Mouse (Mus musculus) intestine, embryonic 15.5 days (tissue): ENCODE results near the gene Gm49394. TPM values are rescaled to one million over a fixed set of nuclear protein-coding genes. Genes with fewer than 3 reads are reported as not detected.
A peak's percentile ranks its signal among the peaks of the same experiment; 100 is the strongest.

Experiments
- ATAC-seq: fragments of 200-750 bp; cut with Nextera tagmentation; 2 replicates; pipeline ENCODE4 v1.8.0; 2017; ENCODE audit warnings: moderate TSS enrichment, moderate library complexity
- H3K27ac ChIP-seq: fragments of 300-500 bp; sonication (generic); 2 replicates; pipeline ENCODE4 v1.5.1; 2015; ENCODE audit warnings: mild to moderate bottlenecking, inconsistent platforms
- H3K27me3 ChIP-seq: fragments of 300-500 bp; sonication (generic); replicated peaks from 2 replicates; pipeline ENCODE4 v1.6.1; 2015; ENCODE audit warnings: inconsistent platforms
- H3K36me3 ChIP-seq: fragments of 300-500 bp; sonication (generic); 2 replicates; pipeline ENCODE4 v1.6.1; 2015; ENCODE audit warnings: inconsistent platforms
- H3K4me1 ChIP-seq: fragments of 300-500 bp; sonication (generic); replicated peaks from 2 replicates; pipeline ENCODE4 v1.6.1; 2015; ENCODE audit warnings: inconsistent platforms
- H3K4me2 ChIP-seq: fragments of 300-500 bp; sonication (generic); replicated peaks from 2 replicates; pipeline ENCODE4 v1.6.1; 2015; ENCODE audit warnings: mild to moderate bottlenecking, inconsistent platforms
- H3K4me3 ChIP-seq: fragments of 300-500 bp; sonication (generic); replicated peaks from 2 replicates; pipeline ENCODE4 v1.5.1; 2015; ENCODE audit warnings: inconsistent platforms
- H3K9ac ChIP-seq: fragments of 300-500 bp; sonication (generic); 2 replicates; pipeline ENCODE4 v1.6.1; 2015; ENCODE audit warnings: inconsistent platforms
- H3K9me3 ChIP-seq: fragments of 300-500 bp; sonication (generic); 2 replicates; pipeline ENCODE4 v1.6.1; 2016; ENCODE audit warnings: inconsistent platforms
- WGBS: fragments of 180-500 bp; shearing (Covaris S2); methylation state at CpG from one replicate; pipeline ENCODE4 v1.1.7; 2015; 5-methylcytosine and 5-hydroxymethylcytosine counted together
- polyA plus RNA-seq: library from polyadenylated mRNA; unstranded; fragments of >200 nt; fragmentation: Nextera tagmentation; extraction: Ambion mirVana; gene quantifications from 2 replicates; pipeline ENCODE4 v1.2.1, GENCODE M21; 2015

The Gm49394 gene
- 1.0 and 1.4 TPM in 2 replicates for polyA plus RNA-seq

DNA sequence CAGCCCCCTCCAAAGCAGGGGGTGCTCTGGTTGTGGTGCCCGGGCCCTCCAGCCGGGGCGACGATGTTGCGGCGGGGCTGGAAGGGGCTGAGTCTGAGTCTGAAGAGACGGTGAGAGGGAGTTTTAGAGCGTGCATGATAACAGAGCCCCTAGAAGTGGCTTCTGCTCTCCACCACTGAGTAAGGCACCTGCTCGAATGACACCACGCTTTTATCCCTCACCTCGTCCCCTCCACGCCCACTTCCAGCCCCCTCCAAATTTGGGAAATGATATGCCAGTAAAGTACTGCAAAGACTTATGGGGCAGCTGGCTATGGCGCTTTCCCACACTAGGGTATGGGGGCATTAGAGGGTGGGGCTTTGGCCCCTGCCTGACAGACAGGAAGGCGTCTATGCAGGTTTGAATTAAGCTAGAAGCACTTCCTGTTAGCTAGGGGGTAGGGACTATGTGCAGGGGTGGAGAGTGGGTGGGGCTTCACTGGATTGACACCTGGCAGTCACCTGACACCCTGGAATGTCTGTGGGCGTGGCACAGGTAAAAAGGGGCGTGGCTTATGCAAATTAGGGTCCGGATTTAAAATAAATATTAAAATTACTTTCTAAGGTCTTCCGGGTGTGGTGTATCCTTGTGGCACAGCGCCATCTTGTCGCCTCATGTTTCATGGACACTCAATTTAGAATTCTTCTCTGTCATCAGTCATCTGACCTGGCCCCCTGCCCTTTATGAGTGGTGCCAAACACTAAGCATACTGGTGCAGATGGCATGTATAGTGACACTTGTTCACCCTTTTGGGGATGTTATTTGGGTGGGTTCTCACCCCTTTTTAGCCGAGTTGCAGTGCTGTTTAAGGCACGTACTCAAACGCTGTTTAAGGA is at the start of gene Gm49394:
TSS of gene Gm49394 (minus strand) at position 192 of the 875 bp plus-strand sequence.
- H3K9me3 ChIP-seq: 0 out of 2 replicates have a peak, but pooled peaks cover 7% of the 10 kb centered on the region
- no peak within 1 kb of the TSS for H3K4me3 ChIP-seq
- no peaks in the 10 kb centered on the region for H3K4me1 ChIP-seq
- peak; percentile 80 for ATAC-seq
- no peak within 1 kb of the TSS for H3K9ac ChIP-seq
- peaks cover 4% of the 10 kb centered on the region; the same call in 1 of the 2 replicates for H3K36me3 ChIP-seq
- H3K27me3 ChIP-seq: peaks cover 17% of the 10 kb centered on the region
- no peak within 1 kb of the TSS for H3K4me2 ChIP-seq
- 82% methylated on average over 23 of the region's 23 CpGs for WGBS
- no peak within 1 kb of the TSS for H3K27ac ChIP-seq

DNA sequence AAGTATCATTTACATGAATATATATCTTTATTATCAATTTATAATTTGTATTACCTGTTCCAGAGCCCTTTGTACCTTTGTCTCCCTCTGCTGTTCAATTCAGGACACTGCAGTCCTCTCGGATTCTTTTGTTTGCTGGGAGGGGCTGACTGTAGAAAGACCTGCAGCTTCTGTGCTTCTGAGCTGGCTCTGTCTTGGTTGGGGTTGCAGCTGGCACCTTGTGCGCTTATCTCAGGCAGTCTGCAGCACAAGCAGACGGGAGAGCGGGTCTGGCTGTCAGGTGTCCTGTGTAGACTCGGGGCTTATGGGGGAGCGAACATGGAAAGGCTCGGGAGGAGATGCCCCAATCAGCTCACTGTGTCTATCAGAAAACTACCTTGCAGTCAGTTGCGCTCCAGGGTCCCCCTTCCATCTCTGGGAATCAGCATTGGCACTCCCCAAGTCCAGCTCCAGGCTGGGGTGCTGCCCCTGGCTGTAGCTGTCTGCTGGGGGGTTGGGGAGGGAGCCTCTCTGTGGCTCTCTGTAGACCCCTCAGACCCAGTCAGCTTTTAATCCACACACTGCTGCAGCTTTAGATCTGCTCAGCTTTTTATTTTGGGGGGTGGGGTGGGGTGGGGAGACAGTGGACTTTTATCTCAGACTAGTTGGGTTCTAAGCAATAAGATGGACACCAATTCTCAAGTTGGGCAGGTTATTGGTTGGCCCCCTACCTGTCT is 45.2 kb upstream of the Gm49394 start:
- no peaks in the 10 kb centered on the region for H3K9me3 ChIP-seq
- no peak overlapping the region for H3K4me3 ChIP-seq
- peak overlapping the region; percentile 54 for H3K4me2 ChIP-seq
- no peak for ATAC-seq
- 16% methylated on average over 8 of the region's 8 CpGs for WGBS
- H3K27ac ChIP-seq: no peak overlapping the region
- H3K4me1 ChIP-seq: 0 out of 2 replicates have a peak, but pooled peaks cover 3% of the 10 kb centered on the region
- no peak overlapping the region for H3K9ac ChIP-seq
- no peaks in the 10 kb centered on the region for H3K27me3 ChIP-seq
- no peaks in the 10 kb centered on the region for H3K36me3 ChIP-seq

DNA sequence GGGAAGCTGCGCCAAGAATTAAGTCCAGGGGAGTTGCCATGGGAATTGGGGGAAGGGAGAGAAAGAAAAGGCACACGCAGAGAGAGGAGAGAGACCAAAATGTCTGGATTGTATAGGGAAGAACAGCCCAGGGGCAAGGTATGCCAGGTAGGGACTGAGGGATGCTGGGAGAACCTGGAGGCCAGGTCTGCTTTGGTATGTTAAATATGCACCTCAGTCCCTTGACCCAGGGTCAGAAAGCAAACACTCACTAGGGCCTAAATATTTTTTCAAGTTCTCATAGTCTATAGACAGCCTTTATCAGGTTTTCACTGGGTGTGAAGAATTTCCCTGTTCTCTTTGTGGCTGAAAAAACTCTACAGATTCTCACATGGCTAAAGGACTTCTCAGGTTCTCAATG is 37.1 kb upstream of the Gm49394 start:
- H3K27me3 ChIP-seq: no peaks in the 10 kb centered on the region
- H3K4me1 ChIP-seq: no peaks in the 10 kb centered on the region
- no peak for ATAC-seq
- no peak overlapping the region for H3K27ac ChIP-seq
- no peak overlapping the region for H3K9ac ChIP-seq
- WGBS: 73% methylated on average over 2 of the region's 2 CpGs
- H3K36me3 ChIP-seq: no peaks in the 10 kb centered on the region
- H3K4me2 ChIP-seq: no peak overlapping the region
- H3K9me3 ChIP-seq: no peaks in the 10 kb centered on the region
- no peak overlapping the region for H3K4me3 ChIP-seq

DNA sequence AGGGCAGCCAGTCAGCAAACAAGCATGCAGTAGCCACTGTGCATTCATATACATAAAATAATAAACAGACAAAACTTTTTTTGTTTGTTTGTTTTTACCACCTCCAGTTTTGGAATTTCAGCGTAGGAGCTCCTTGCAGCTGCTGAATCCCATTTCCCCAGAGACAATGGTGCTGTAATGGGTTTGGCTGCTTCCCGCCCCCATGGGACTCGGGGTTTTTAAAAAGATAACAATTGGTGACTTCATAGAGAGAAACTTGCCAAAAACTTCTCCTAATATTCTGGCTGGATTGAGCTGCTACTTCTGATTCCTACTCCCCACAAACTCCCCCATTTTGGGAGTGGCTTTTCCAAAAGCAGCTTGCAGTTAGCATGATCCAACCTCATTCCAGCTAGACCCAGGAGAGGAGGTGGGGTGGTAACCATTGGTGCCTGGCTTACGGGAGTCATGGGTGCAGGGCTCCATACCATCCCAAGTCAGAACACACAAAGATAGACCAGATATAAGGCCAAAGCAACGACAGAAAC is 29.7 kb upstream of the Gm49394 start:
- no peak overlapping the region for H3K4me3 ChIP-seq
- no peaks in the 10 kb centered on the region for H3K9me3 ChIP-seq
- WGBS: 65% methylated on average over 5 of the region's 5 CpGs
- H3K36me3 ChIP-seq: no peaks in the 10 kb centered on the region
- ATAC-seq: no peak
- no peaks in the 10 kb centered on the region for H3K4me1 ChIP-seq
- H3K4me2 ChIP-seq: no peak overlapping the region
- no peak overlapping the region for H3K27ac ChIP-seq
- H3K9ac ChIP-seq: no peak overlapping the region
- H3K27me3 ChIP-seq: no peaks in the 10 kb centered on the region

DNA sequence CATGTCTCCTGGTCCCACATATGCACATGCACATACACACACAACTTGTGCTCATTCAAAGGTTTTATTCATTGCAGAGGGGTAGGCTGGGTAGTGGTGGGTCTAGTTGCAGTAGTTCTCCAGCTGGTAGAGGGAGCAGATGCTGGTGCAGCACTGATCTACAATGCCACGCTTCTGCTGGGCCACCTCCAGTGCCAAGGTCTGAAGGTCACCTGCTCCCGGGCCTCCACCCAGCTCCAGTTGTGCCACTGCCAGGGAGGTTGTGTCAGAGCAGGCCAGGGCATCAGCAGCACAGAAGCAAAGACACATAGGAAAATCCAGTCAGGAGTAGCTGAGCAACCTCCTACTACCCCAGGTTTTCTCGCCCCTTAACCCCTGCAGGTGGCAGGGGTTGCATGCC is 8.9 kb upstream of the Gm49394 start:
- H3K27ac ChIP-seq: no peak overlapping the region
- WGBS: 88% methylated on average over 3 of the region's 3 CpGs
- no peak overlapping the region for H3K4me3 ChIP-seq
- 0 out of 2 replicates have a peak, but pooled peaks cover 2% of the 10 kb centered on the region for H3K27me3 ChIP-seq
- H3K9ac ChIP-seq: no peak overlapping the region
- ATAC-seq: no peak
- H3K4me2 ChIP-seq: no peak overlapping the region
- no peaks in the 10 kb centered on the region for H3K4me1 ChIP-seq
- H3K9me3 ChIP-seq: no peaks in the 10 kb centered on the region
- no peaks in the 10 kb centered on the region for H3K36me3 ChIP-seq

DNA sequence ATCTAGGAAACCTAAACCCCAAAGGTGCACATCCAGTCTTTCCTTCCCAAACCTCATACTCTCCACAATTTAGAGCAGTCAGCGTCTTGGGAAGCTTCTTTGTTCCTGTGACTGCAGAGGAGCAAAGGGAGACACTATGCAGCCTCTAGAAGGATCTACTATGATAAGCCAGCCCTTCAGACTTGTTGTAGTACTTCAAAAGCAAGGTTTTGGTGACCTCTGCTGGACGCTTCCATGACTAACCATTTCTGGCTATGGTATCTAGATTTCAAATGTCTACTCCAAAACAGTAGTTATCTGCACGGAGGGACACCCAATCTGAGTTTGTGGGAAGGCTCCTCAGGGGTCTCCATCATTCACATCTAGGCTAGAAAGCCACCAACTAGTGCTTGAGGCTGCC is 5.9 kb upstream of the Gm49394 start:
- H3K27me3 ChIP-seq: 0 out of 2 replicates have a peak, but pooled peaks cover 2% of the 10 kb centered on the region
- 0 out of 2 replicates have a peak, but pooled peaks cover 2% of the 10 kb centered on the region for H3K36me3 ChIP-seq
- H3K4me3 ChIP-seq: no peak overlapping the region
- 0 out of 2 replicates have a peak, but pooled peaks have one; percentile 50 for ATAC-seq
- 6% methylated on average over 3 of the region's 3 CpGs for WGBS
- no peaks in the 10 kb centered on the region for H3K4me1 ChIP-seq
- no peaks in the 10 kb centered on the region for H3K9me3 ChIP-seq
- H3K27ac ChIP-seq: no peak overlapping the region
- no peak overlapping the region for H3K9ac ChIP-seq
- H3K4me2 ChIP-seq: no peak overlapping the region

DNA sequence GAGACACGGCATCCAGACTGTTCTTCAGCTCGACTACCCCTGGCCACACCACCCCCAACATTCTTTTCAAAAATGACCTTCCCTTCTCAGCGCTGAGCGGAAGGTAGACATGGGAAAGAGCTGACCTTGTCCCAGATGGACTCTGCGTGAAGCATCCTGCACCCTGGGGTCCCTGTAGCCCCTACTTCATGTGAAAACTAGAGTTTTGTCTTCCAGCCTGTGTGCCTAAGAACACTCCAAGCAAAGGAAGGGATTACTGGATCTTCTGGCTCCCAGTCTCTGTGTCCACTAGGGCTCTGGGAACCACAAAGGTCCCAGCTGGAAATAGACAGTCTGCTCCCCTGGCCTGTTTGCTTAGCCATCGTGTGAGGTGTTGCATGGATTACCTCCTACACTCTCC is 5.4 kb upstream of the Gm49394 start:
- Histone ChIP-seq H3K9me3 (0 out of 2 replicates have a peak, but pooled peaks cover 2% of the 10 kb centered on the region), H3K4me3 (no peak overlapping the region), H3K4me1 (no peaks in the 10 kb centered on the region), H3K9ac (no peak overlapping the region), H3K27ac (no peak overlapping the region), H3K36me3 (0 out of 2 replicates have a peak, but pooled peaks cover 2% of the 10 kb centered on the region), H3K27me3 (0 out of 2 replicates have a peak, but pooled peaks cover 2% of the 10 kb centered on the region), H3K4me2 (no peak overlapping the region)
- WGBS: 74% methylated on average over 6 of the region's 6 CpGs
- ATAC-seq: no peak

DNA sequence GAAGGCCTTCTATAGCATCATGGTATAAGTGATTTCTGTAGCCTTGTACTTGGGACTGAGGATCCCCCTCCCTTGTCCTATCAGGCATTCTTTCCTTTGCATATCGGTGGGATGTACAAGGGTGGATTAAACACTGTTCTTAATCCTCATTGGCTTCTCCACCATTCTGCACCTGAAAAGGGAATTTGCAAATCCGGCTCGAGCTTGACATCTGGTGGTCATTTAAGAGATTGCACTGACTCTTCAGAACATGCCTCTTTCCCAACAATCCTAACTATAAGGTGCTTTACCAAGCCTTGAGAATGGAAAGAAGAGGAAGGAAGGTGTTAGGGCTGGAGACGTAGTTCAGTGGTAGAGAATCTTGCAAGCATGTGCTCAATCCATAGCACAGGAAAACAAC is 2.4 kb upstream of the Gm49394 start:
- Histone ChIP-seq H3K27ac (no peak overlapping the region), H3K4me1 (no peaks in the 10 kb centered on the region), H3K4me2 (no peak overlapping the region), H3K36me3 (peaks cover 4% of the 10 kb centered on the region; the same call in 1 of the 2 replicates), H3K9ac (no peak overlapping the region), H3K4me3 (no peak overlapping the region), H3K9me3 (0 out of 2 replicates have a peak, but pooled peaks cover 7% of the 10 kb centered on the region), H3K27me3 (no peaks in the 10 kb centered on the region)
- WGBS: 20% methylated on average over 4 of the region's 4 CpGs
- ATAC-seq: no peak

DNA sequence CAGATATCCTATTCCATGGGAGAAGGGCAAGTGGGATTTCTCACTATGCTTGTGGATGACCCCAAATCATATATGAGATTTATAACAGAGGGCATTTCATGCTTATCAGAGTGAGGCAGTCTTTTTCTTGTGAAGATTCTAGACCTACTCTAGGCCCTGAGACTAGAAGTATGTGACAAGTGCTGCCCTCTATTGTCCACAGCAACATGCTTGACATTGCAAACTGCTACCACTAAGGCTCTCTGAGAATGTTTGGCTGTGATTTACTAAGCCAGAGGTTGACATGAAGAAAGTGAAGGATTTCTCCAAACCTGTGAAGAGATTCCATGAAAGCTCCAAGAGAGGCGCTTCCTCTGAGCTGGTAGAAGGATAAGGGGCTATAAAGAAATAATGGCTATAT is 1.3 kb upstream of the Gm49394 start:
- H3K4me1 ChIP-seq: no peaks in the 10 kb centered on the region
- H3K9ac ChIP-seq: no peak overlapping the region
- ATAC-seq: no peak
- H3K27me3 ChIP-seq: peaks cover 6% of the 10 kb centered on the region
- WGBS: 100% methylated on average over 1 of the region's 1 CpGs
- no peak overlapping the region for H3K27ac ChIP-seq
- H3K4me2 ChIP-seq: no peak overlapping the region
- no peak overlapping the region for H3K4me3 ChIP-seq
- H3K9me3 ChIP-seq: 0 out of 2 replicates have a peak, but pooled peaks cover 7% of the 10 kb centered on the region
- H3K36me3 ChIP-seq: peaks cover 4% of the 10 kb centered on the region; the same call in 1 of the 2 replicates

DNA sequence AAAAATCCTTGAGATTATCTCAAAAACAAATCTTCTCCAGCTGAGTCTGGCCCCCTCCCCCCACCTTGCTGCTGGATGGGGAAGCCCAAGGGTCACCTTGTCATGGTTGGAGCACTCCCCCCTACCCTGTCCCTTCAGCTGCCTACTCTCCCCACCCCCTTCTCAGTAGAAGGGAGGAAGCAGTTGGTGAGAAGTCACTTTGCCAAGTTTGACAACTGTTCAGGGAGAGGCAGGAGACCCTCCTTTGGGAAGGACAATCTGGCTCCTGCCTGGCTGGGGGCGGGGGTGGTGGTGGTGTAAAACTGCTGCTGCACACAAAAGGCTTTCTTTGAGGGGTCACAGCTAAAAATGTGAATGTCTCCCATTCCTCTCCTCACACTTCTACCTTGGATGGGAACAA is 1.4 kb downstream of the Gm49394 start:
- no peak overlapping the region for H3K27ac ChIP-seq
- no peak overlapping the region for H3K4me3 ChIP-seq
- H3K9me3 ChIP-seq: 0 out of 2 replicates have a peak, but pooled peaks cover 7% of the 10 kb centered on the region
- peaks cover 6% of the 10 kb centered on the region; the same call in 1 of the 2 replicates for H3K4me1 ChIP-seq
- H3K27me3 ChIP-seq: peaks cover 31% of the 10 kb centered on the region
- H3K36me3 ChIP-seq: peaks cover 4% of the 10 kb centered on the region; the same call in 1 of the 2 replicates
- no peak for ATAC-seq
- no peak overlapping the region for H3K9ac ChIP-seq
- 94% methylated on average over 1 of the region's 1 CpGs for WGBS
- no peak overlapping the region for H3K4me2 ChIP-seq

DNA sequence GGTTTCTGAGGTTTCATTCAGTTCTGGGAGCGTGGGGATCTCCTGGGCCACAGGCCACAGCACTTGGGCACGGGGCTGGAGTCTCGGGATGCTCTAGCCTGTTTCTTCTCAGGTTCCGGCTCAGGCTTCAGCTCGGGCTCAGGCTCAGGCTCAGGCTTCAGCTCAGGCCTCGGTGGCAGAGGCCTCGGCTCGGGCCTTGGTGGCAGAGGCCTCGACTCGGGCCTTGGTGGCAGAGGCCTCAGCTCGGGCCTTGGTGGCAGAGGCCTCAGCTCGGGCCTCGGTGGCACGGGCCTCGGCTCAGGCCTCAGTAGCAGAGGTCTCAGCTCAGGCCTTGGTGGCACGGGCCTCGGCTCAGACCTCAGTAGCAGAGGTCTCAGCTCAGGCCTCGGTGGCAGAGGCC is 2.2 kb downstream of the Gm49394 start:
- no peak overlapping the region for H3K4me2 ChIP-seq
- peaks cover 4% of the 10 kb centered on the region; the same call in 1 of the 2 replicates for H3K36me3 ChIP-seq
- H3K4me1 ChIP-seq: peaks cover 6% of the 10 kb centered on the region; the same call in 1 of the 2 replicates
- WGBS: 90% methylated on average over 16 of the region's 18 CpGs
- H3K9ac ChIP-seq: no peak overlapping the region
- no peak overlapping the region for H3K27ac ChIP-seq
- H3K4me3 ChIP-seq: no peak overlapping the region
- H3K9me3 ChIP-seq: 0 out of 2 replicates have a peak, but pooled peaks cover 7% of the 10 kb centered on the region
- peaks cover 39% of the 10 kb centered on the region for H3K27me3 ChIP-seq
- ATAC-seq: no peak

DNA sequence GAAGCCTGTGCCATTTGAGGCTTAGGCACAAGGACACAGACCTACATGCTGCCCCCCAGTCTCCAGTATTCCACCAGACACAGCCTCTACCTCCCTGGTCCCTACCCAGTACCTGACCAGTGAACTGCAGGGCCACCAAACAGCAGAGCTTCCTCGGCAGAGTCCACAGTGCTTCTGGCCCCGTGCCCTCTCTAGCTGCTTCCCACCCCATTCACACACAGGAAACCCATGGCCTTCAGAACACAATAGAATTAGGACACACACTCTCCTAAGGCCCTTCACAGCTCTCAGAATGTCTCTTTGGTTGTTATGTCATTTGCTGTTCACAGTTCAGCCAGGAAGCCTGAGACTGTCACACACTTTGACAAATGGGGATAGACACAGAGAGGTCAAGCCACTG is 3.1 kb downstream of the Gm49394 start, which contains the start of gene Igf2:
TSS of gene Igf2 (minus strand) at position 158 of the 400 bp plus-strand sequence.
- Histone ChIP-seq H3K9ac (no peak within 1 kb of the TSS), H3K4me1 (peaks cover 6% of the 10 kb centered on the region; the same call in 1 of the 2 replicates), H3K9me3 (0 out of 2 replicates have a peak, but pooled peaks cover 7% of the 10 kb centered on the region), H3K4me2 (peak within 1 kb of the TSS; percentile 58; the same call in 1 of the 2 replicates), H3K27ac (peak within 1 kb of the TSS; percentile 17; the same call in 1 of the 2 replicates), H3K4me3 (no peak within 1 kb of the TSS), H3K36me3 (peaks cover 4% of the 10 kb centered on the region; the same call in 1 of the 2 replicates), H3K27me3 (peaks cover 43% of the 10 kb centered on the region)
- WGBS: 62% methylated on average over 2 of the region's 2 CpGs
- ATAC-seq: no peak
